Mouse (Mus musculus) megakaryocyte, embryonic 14.5 days (primary cell): ENCODE data around the gene 4930564D02Rik. TPM values are rescaled to one million over a fixed set of nuclear protein-coding genes. Genes with fewer than 3 reads are reported as not detected.

Source experiments
- H3K27me3 ChIP-seq: replicated peaks from 2 replicates; pipeline ENCODE3; 2012; ENCODE audit warnings: inconsistent platforms
- H3K36me3 ChIP-seq: replicated peaks from 2 replicates; pipeline ENCODE3; 2012; ENCODE audit warnings: low read length, inconsistent platforms, mixed read lengths
- H3K4me1 ChIP-seq: 2 replicates; pipeline ENCODE4 v1.6.1; 2012; ENCODE audit warnings: inconsistent platforms
- H3K4me3 ChIP-seq: replicated peaks from 2 replicates; pipeline ENCODE3; 2012; ENCODE audit warnings: moderate library complexity, mild to moderate bottlenecking, inconsistent platforms
- H3K9me3 ChIP-seq: 2 replicates; pipeline ENCODE4 v1.6.1; 2012; ENCODE audit warnings: inconsistent platforms
- FLI1 ChIP-seq: IDR thresholded peaks from 2 replicates; pipeline ENCODE4 v1.6.1; 2012; ENCODE audit warnings: low read length, inconsistent platforms, mixed read lengths
- GATA1 ChIP-seq: IDR thresholded peaks from 3 replicates; pipeline ENCODE4 v1.6.1; 2012; ENCODE audit warnings: mixed read lengths, low read length, inconsistent platforms, borderline replicate concordance
- polyA plus RNA-seq: library from polyadenylated mRNA; stranded (reverse); fragments of >175 nt; gene quantifications from 2 replicates; pipeline ENCODE4 v1.2.3, GENCODE M21; 2012; ENCODE audit warnings: low replicate concordance; ENCODE audit not compliant: insufficient read depth

Gene 4930564D02Rik
- polyA plus RNA-seq, 1 experiment: not detected

- no peak for TF ChIP-seq FLI1
- no peak for TF ChIP-seq GATA1
- Histone ChIP-seq H3K4me3 (no peak overlapping the region), H3K36me3 (no peaks in the 10 kb centered on the region), H3K9me3 (no peaks in the 10 kb centered on the region), H3K4me1 (no peaks in the 10 kb centered on the region), H3K27me3 (peaks cover 12% of the 10 kb centered on the region)
Observed at GRCm38 (mm10) chr3:105099526-105100269, 33.1 kb downstream of the 4930564D02Rik start.

- no peak for TF ChIP-seq GATA1
- no peak for TF ChIP-seq FLI1
- H3K9me3 ChIP-seq: no peaks in the 10 kb centered on the region
- no peak overlapping the region for H3K4me3 ChIP-seq
Observed at GRCm38 (mm10) chr3:105100270-105100589, 33.6 kb downstream of the 4930564D02Rik start.

GRCm38 (mm10) chr3:105105827-105106226, 39.2 kb downstream of the 4930564D02Rik start:
- no peaks in the 10 kb centered on the region for H3K9me3 ChIP-seq
- TF ChIP-seq GATA1 (no peak), FLI1 (no peak)
- no peak overlapping the region for H3K4me3 ChIP-seq
- H3K4me1 ChIP-seq: 0 out of 2 replicates have a peak, but pooled peaks cover 4% of the 10 kb centered on the region
- H3K27me3 ChIP-seq: peaks cover 17% of the 10 kb centered on the region
- H3K36me3 ChIP-seq: no peaks in the 10 kb centered on the region

More at GRCm38 (mm10) chr3:105100270-105100589, 33.6 kb downstream of the 4930564D02Rik start:
- Histone ChIP-seq H3K36me3 (no peaks in the 10 kb centered on the region), H3K4me1 (no peaks in the 10 kb centered on the region), H3K27me3 (peaks cover 12% of the 10 kb centered on the region)

GRCm38 (mm10) chr3:105113859-105114258, 47.2 kb downstream of the 4930564D02Rik start:
- Histone ChIP-seq H3K4me3 (no peak overlapping the region), H3K4me1 (no peaks in the 10 kb centered on the region), H3K36me3 (no peaks in the 10 kb centered on the region), H3K27me3 (peaks cover 10% of the 10 kb centered on the region), H3K9me3 (peaks cover 7% of the 10 kb centered on the region)
- no peak for TF ChIP-seq GATA1
- no peak for TF ChIP-seq FLI1

DNA sequence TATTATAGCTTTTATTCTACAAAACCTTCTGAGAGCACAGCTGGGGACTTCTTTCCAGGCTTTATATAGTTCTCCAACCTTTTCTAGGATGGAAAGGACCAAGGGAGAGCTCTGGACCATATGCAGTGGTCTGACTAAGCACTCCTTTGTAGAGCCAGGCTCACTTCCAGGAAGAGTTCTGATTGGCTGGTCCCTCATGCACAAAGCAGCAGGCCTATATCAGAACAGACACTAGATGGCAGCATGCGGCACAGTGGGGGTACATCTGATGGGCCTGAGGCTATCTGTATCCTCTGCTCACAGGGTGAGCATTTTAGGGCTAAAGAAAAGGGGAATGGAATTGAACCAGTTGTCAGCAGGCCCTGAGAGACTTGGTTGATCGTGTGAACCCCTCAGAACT, 47.6 kb downstream of the 4930564D02Rik start:
- peaks cover 10% of the 10 kb centered on the region for H3K27me3 ChIP-seq
- no peaks in the 10 kb centered on the region for H3K36me3 ChIP-seq
- no peaks in the 10 kb centered on the region for H3K4me1 ChIP-seq
- TF ChIP-seq GATA1: no peak
- TF ChIP-seq FLI1: no peak
- no peak overlapping the region for H3K4me3 ChIP-seq
- H3K9me3 ChIP-seq: peaks cover 7% of the 10 kb centered on the region

- Histone ChIP-seq H3K4me3 (no peak overlapping the region), H3K36me3 (no peaks in the 10 kb centered on the region), H3K27me3 (peaks cover 13% of the 10 kb centered on the region), H3K9me3 (peaks cover 7% of the 10 kb centered on the region), H3K4me1 (no peaks in the 10 kb centered on the region)
- TF ChIP-seq GATA1 (no peak), FLI1 (no peak)
Observed at GRCm38 (mm10) chr3:105116596-105116995, 50.0 kb downstream of the 4930564D02Rik start.

DNA sequence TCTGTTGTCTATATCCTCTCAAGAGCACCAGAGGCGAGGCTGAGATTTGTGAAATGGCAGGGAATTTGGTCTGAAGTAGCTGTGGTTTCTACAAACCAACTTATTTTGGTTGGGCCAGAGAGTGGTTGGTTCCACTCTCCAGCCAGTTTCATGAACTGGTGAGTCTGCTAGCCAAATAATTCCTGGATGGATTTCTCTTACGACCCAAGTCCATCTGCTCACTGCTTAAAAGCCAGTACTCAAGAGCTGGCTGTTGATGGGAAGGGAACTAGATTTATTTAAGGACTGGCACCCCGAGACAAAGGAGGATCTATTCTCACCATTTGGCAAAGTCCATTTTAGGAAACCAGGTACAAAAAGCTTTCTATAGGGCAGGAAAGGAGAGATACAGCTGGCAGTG, 57.1 kb downstream of the 4930564D02Rik start:
- H3K9me3 ChIP-seq: no peaks in the 10 kb centered on the region
- no peak overlapping the region for H3K4me3 ChIP-seq
- peaks cover 20% of the 10 kb centered on the region for H3K27me3 ChIP-seq
- no peak for TF ChIP-seq FLI1
- no peak for TF ChIP-seq GATA1
- H3K36me3 ChIP-seq: no peaks in the 10 kb centered on the region
- H3K4me1 ChIP-seq: no peaks in the 10 kb centered on the region

DNA sequence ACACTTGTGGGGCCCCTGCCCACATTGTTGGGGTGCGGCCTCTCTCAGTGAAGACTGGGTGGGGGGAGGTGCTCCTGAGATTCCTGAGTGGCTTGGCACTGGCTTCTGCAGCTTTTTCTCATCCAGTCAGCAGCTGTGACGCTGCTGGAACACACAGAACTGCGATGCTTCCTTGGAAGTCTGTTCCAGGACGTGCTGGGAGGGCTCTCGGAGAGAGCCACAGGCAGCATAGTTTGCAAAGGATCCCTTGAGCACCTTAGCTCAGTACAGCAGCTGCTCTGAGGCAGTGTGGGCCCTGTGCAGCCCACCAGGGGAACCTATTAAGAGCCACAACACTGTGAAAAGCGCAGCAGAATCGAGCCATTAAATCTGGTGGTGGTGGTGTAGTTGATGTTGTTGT, 61.2 kb downstream of the 4930564D02Rik start:
- H3K27me3 ChIP-seq: peaks cover 26% of the 10 kb centered on the region
- TF ChIP-seq GATA1 (no peak), FLI1 (no peak)
- no peak overlapping the region for H3K4me3 ChIP-seq
- H3K9me3 ChIP-seq: peaks cover 5% of the 10 kb centered on the region; the same call in 1 of the 2 replicates
- peaks cover 7% of the 10 kb centered on the region; the same call in 1 of the 2 replicates for H3K4me1 ChIP-seq
- no peaks in the 10 kb centered on the region for H3K36me3 ChIP-seq

Other genes with a start within 250 kb of the 4930564D02Rik start
- 38.5 and 66.3 TPM in 2 replicates for gene Mov10, start 248.3 kb upstream of the 4930564D02Rik start, polyA plus RNA-seq
- 3.0 and 4.4 TPM in 2 replicates for gene St7l, start 202.8 kb upstream of the 4930564D02Rik start, polyA plus RNA-seq
- 3.3 and 9.4 TPM in 2 replicates for gene Capza1, start 202.3 kb upstream of the 4930564D02Rik start, polyA plus RNA-seq
- gene Wnt2b, start 104.9 kb upstream of the 4930564D02Rik start, polyA plus RNA-seq: not detected in 2 replicates
- gene Cttnbp2nl, start 13.7 kb upstream of the 4930564D02Rik start, polyA plus RNA-seq: 2.2 TPM in 1 of 2 replicates, not detected in the other